Comparison of ENCODE assay signal across 8 mouse cellular contexts in the genomic region with DNA sequence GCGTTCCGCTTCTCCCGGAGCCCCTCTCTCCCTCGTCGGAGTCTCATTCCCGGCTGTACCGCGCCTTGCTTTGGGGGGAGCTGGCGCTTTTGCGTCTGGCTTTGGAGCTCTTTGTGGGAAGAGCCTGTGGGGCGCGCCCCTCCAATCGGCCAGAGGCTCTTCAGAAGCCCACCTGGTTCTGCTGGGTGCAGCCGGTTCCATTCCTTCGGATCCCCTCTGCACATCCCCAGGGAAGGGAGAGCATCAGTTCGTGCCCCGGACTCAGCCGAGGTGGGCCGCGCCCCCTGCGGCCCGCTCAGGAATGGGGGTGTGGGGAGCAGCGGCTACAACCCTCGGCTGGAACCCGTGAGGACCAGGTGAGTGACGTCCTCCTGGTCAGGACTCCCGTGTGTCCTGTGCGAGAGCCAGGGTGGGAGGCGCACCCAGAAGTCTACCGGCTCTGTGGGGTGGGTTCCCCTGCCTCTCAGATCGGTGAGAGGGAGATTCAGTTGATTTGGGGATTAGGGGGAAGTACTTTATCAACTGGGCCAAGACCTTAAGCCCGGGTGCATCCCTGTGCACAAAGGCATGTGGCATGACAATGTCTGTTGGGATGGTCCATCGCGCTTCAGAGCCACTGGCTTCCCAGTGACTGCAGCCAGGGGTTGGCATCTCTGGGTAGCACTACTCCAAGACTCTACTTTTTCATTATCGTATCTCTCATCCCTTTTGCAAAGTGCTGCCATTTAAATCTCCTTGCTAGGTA. TPM values are rescaled to one million over a fixed set of nuclear protein-coding genes. Genes with fewer than 3 reads are reported as not detected.
DNase-seq lines count a peak whose midpoint lies in the region; ATAC-seq lines count a peak whose summit lies in the region.

No protein-coding gene starts in this region.

- no peaks in the 10 kb centered on the region for H3K27me3 ChIP-seq in hindbrain, embryonic 15.5 days
- no peaks in the 10 kb centered on the region for H3K27me3 ChIP-seq in midbrain, embryonic 14.5 days (ENCODE audit: control insufficient read depth, insufficient read depth, low read length)

- H3K4me1 ChIP-seq in hindbrain, embryonic 15.5 days (replicated peaks) = peaks cover 38% of the 10 kb centered on the region
- H3K4me1 ChIP-seq in midbrain, embryonic 14.5 days (ENCODE audit: control insufficient read depth, insufficient read depth, low read length) = peaks cover 28% of the 10 kb centered on the region

- H3K4me2 ChIP-seq in hindbrain, embryonic 15.5 days = peak overlapping the region; percentile 66
- H3K4me2 ChIP-seq in midbrain, embryonic 14.5 days (ENCODE audit: low read length) = peak overlapping the region; percentile 77

- no peaks in the 10 kb centered on the region for H3K36me3 ChIP-seq in hindbrain, embryonic 15.5 days
- no peaks in the 10 kb centered on the region for H3K36me3 ChIP-seq in midbrain, embryonic 14.5 days (ENCODE audit: control insufficient read depth, insufficient read depth, low read length)

- peak; percentile 66 for DNase-seq in embryo, embryonic 10.5 days (ENCODE audit: low spot score)
- no peak for DNase-seq in embryo, embryonic 9.5 days (ENCODE audit: extremely low spot score)
- peak; percentile 14 for DNase-seq in thymus, postnatal 14 days
- no peak for DNase-seq in thymus, postnatal 10 days (ENCODE audit: low spot score in 2 of 2)
- DNase-seq in midbrain, embryonic 14.5 days = peak; percentile 67
- DNase-seq in adrenal gland, postnatal 4 days (ENCODE audit: low spot score in 2 of 2) = no peak

- peak; percentile 64 for ATAC-seq in hindbrain, embryonic 15.5 days (ENCODE audit: low FRiP score, low read depth)
- peak; percentile 69 for ATAC-seq in midbrain, embryonic 14.5 days (ENCODE audit: low FRiP score, low TSS enrichment)
- ATAC-seq in CD4-positive, CD25-positive, alpha-beta regulatory T cell, adult 4 months = no peak

- under 1% methylated on average over 35 of the region's 35 CpGs for WGBS in hindbrain, embryonic 15.5 days
- 1% methylated on average over 35 of the region's 35 CpGs for WGBS in midbrain, embryonic 14.5 days

- peak overlapping the region; percentile 85 for H3K9ac ChIP-seq in hindbrain, embryonic 15.5 days
- H3K9ac ChIP-seq in midbrain, embryonic 14.5 days (replicated peaks; ENCODE audit: low read length) = peak overlapping the region; percentile 98

- no peaks in the 10 kb centered on the region for H3K9me3 ChIP-seq in hindbrain, embryonic 15.5 days
- no peaks in the 10 kb centered on the region for H3K9me3 ChIP-seq in midbrain, embryonic 14.5 days (ENCODE audit: control insufficient read depth, low read length)

- H3K4me3 ChIP-seq in hindbrain, embryonic 15.5 days = peak overlapping the region; percentile 89
- peak overlapping the region; percentile 86 for H3K4me3 ChIP-seq in midbrain, embryonic 14.5 days (replicated peaks; ENCODE audit: low read depth, low read length)

- H3K27ac ChIP-seq in hindbrain, embryonic 15.5 days (replicated peaks) = peak overlapping the region; percentile 89
- H3K27ac ChIP-seq in midbrain, embryonic 14.5 days (replicated peaks; ENCODE audit: low read depth, low read length) = peak overlapping the region; percentile 93

RNA-seq across cellular contexts. Expression of gene Gpr161, which starts 13.2 kb away (rescaled TPM):
- polyA plus RNA-seq in hindbrain, embryonic 15.5 days (2015; fragmentation: Nextera tagmentation; extraction: Ambion mirVana) = 3.0 and 3.1 TPM in 2 replicates
- polyA plus RNA-seq in midbrain, embryonic 14.5 days (2014; fragmentation: Nextera tagmentation; extraction: Ambion mirVana) = 6.2 and 7.5 TPM in 2 replicates
- total RNA-seq in adrenal gland, postnatal 4 days (2021) = 1 to 10 TPM; 4.2 to 5.6 TPM
- polyA plus RNA-seq in CD4-positive, CD25-positive, alpha-beta regulatory T cell, adult 4 months (2017; shearing (Covaris generic)) = under 1 TPM in 1 of 2 experiments, not detected in 1; 0.09 TPM

RNA-seq across cellular contexts. Expression of gene Tiprl, which starts 45.6 kb away (rescaled TPM):
- polyA plus RNA-seq in hindbrain, embryonic 15.5 days (2015; fragmentation: Nextera tagmentation; extraction: Ambion mirVana) = 125 and 134 TPM in 2 replicates
- 145 and 150 TPM in 2 replicates for polyA plus RNA-seq in midbrain, embryonic 14.5 days (2014; fragmentation: Nextera tagmentation; extraction: Ambion mirVana)
- total RNA-seq in adrenal gland, postnatal 4 days (2021) = 10 to 100 TPM; 54.2 to 54.4 TPM
- polyA plus RNA-seq in CD4-positive, CD25-positive, alpha-beta regulatory T cell, adult 4 months (2017; shearing (Covaris generic)) = 100 to 1,000 TPM; 112 to 127 TPM

Comparison
In these comparisons a context has a peak if more than half of its experiments do, and no peak if none do; other contexts are left out.
1. DNase-seq: peak in embryo, embryonic 10.5 days (single experiment), thymus, postnatal 14 days (single experiment) and midbrain, embryonic 14.5 days (single experiment); none in embryo, embryonic 9.5 days (single experiment), thymus, postnatal 10 days (0 of 2) and adrenal gland, postnatal 4 days (0 of 2).